Comparison of ENCODE assay signal across 8 mouse cellular contexts in genomic region chr17:84179973-84180365, GRCm38 (mm10). TPM values are rescaled to one million over a fixed set of nuclear protein-coding genes. Genes with fewer than 3 reads are reported as not detected.
DNase-seq lines count a peak whose midpoint lies in the region; ATAC-seq lines count a peak whose summit lies in the region.

No protein-coding gene starts in this region.

- DNase-seq in gastrocnemius, postnatal 25 days = peak; percentile 6
- no peak for DNase-seq in gastrocnemius, postnatal 4 days (ENCODE audit: low spot score in 2 of 2)
- DNase-seq in spleen, postnatal 4 days (ENCODE audit: low spot score in 2 of 2) = peak; percentile 9 to 65
- DNase-seq in spleen, postnatal 10 days (ENCODE audit: low spot score in 2 of 2) = no peak
- no peak for DNase-seq in left cerebral cortex, postnatal 14 days (ENCODE audit: low spot score in 2 of 2)
- no peak for DNase-seq in left cerebral cortex, postnatal 36 days (ENCODE audit: low spot score in 2 of 2)

- H3K9me3 ChIP-seq in intestine, embryonic 16.5 days (ENCODE audit: control insufficient read depth, low read length) = peaks cover 7% of the 10 kb centered on the region; the same call in 1 of the 2 replicates
- H3K9me3 ChIP-seq in stomach, embryonic 14.5 days (ENCODE audit: control insufficient read depth, low read depth, low read length) = no peaks in the 10 kb centered on the region

- no peak overlapping the region for H3K4me2 ChIP-seq in intestine, embryonic 16.5 days (ENCODE audit: low read depth, low read length)
- H3K4me2 ChIP-seq in stomach, embryonic 14.5 days (replicated peaks; ENCODE audit: low read depth, low read length) = no peak overlapping the region

- peak overlapping the region; percentile 94 for H3K27ac ChIP-seq in intestine, embryonic 16.5 days (ENCODE audit: low read length)
- H3K27ac ChIP-seq in stomach, embryonic 14.5 days (ENCODE audit: low read length) = peak overlapping the region; percentile 83

- no peaks in the 10 kb centered on the region for H3K27me3 ChIP-seq in intestine, embryonic 16.5 days (replicated peaks; ENCODE audit: control insufficient read depth, insufficient read depth, low read length)
- H3K27me3 ChIP-seq in stomach, embryonic 14.5 days (ENCODE audit: control insufficient read depth, insufficient read depth, low read length) = no peaks in the 10 kb centered on the region

- no peak overlapping the region for H3K4me3 ChIP-seq in intestine, embryonic 16.5 days (ENCODE audit: low read length)
- H3K4me3 ChIP-seq in stomach, embryonic 14.5 days (ENCODE audit: low read depth, low read length) = no peak overlapping the region

- H3K36me3 ChIP-seq in intestine, embryonic 16.5 days (ENCODE audit: control insufficient read depth, insufficient read depth, low read length) = 0 out of 2 replicates have a peak, but pooled peaks cover 3% of the 10 kb centered on the region
- H3K36me3 ChIP-seq in stomach, embryonic 14.5 days (ENCODE audit: control insufficient read depth, insufficient read depth, low read length) = no peaks in the 10 kb centered on the region

- no peak for ATAC-seq in intestine, embryonic 16.5 days
- no peak for ATAC-seq in stomach, embryonic 14.5 days (ENCODE audit: insufficient number of reproducible peaks, insufficient read depth, low FRiP score, low read depth)

- intact Hi-C loops in left cerebral cortex, postnatal 14 days (cut with DNase I) = no loop called here
- intact Hi-C loops in left cerebral cortex, postnatal 36 days (cut with DNase I) = loop anchor here (5.0 kb wide), 1 partner anchor 33 kb away; no protein-coding TSS in a partner anchor

- H3K9ac ChIP-seq in intestine, embryonic 16.5 days (ENCODE audit: low read depth, low read length) = peak overlapping the region; percentile 50; the same call in 1 of the 2 replicates
- no peak overlapping the region for H3K9ac ChIP-seq in stomach, embryonic 14.5 days (replicated peaks; ENCODE audit: low read depth, low read length)

- WGBS in intestine, embryonic 16.5 days = 57% methylated on average over 4 of the region's 4 CpGs
- WGBS in stomach, embryonic 14.5 days = 69% methylated on average over 4 of the region's 4 CpGs

- H3K4me1 ChIP-seq in intestine, embryonic 16.5 days (ENCODE audit: control insufficient read depth, insufficient read depth, low read length) = peaks cover 54% of the 10 kb centered on the region
- peaks cover 32% of the 10 kb centered on the region for H3K4me1 ChIP-seq in stomach, embryonic 14.5 days (ENCODE audit: control insufficient read depth, insufficient read depth, low read length)

RNA-seq across cellular contexts. Expression of gene Zfp36l2, which starts 7.8 kb away (rescaled TPM):
- 10 to 100 TPM; 10.1 to 14.9 TPM for total RNA-seq in gastrocnemius, postnatal 25 days (2021)
- 10 to 100 TPM; 41.2 to 47.3 TPM for total RNA-seq in gastrocnemius, postnatal 4 days (2021)
- polyA plus RNA-seq in intestine, embryonic 16.5 days (2015; fragmentation: Nextera tagmentation; extraction: Ambion mirVana) = 14.4 and 16.2 TPM in 2 replicates
- 31.2 and 33.2 TPM in 2 replicates for polyA plus RNA-seq in stomach, embryonic 14.5 days (2014; fragmentation: Nextera tagmentation; extraction: Ambion mirVana)
- total RNA-seq in left cerebral cortex, postnatal 14 days (2021) = 10 to 100 TPM; 16.6 to 26.1 TPM
- 10 to 100 TPM; 23.9 to 28.3 TPM for total RNA-seq in left cerebral cortex, postnatal 36 days (2021)

Comparison
In these comparisons a context has a peak if more than half of its experiments do, and no peak if none do; other contexts are left out.
1. DNase-seq: peak in gastrocnemius, postnatal 25 days (single experiment) and spleen, postnatal 4 days (2 of 2); none in gastrocnemius, postnatal 4 days (0 of 2), spleen, postnatal 10 days (0 of 2), left cerebral cortex, postnatal 14 days (0 of 2) and left cerebral cortex, postnatal 36 days (0 of 2).